Mouse (Mus musculus): ENCODE measurements around the gene Arhgap22.

DNA sequence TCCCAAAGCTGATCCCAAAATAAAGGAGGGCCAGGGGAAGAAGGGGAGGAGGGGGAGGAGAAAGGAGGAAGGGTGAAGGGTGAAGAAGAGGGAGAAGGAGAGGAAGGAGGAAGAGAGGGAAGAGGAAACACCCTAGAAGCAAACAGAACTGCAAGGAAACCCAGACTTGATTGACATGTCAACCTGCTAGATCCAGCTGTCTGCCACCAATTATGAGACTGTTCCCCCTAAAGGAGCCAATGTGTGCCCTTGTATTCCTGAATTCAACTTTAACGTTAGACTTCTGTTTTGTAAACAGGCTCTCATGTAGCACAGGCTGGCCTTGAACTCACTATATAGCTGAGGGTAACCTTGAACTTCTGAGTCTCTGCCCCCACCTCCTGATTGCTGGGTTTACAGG is 1.3 kb downstream of the Arhgap22 start:
- no peak for TF ChIP-seq CTCF (IDR thresholded peaks at IDR 0.05; ENCODE audit: control insufficient read depth, insufficient read depth, insufficient read length)
- no peak for TF ChIP-seq MYOG (IDR thresholded peaks at IDR 0.05; ENCODE audit: control insufficient read depth, extremely low read depth, insufficient read length)
- no peak for TF ChIP-seq CEBPB (IDR thresholded peaks at IDR 0.05; ENCODE audit: low read depth)
